Mouse (Mus musculus) liver, embryonic 14.5 days (tissue): ENCODE results near the gene Rpl29.

Experiments
- CTCF ChIP-seq: IDR thresholded peaks from 2 replicates; pipeline ENCODE4 v1.5.1; 2016; ENCODE audit warnings: antibody characterized with exemption, low read depth, control low read depth
- EP300 ChIP-seq: IDR thresholded peaks from 2 replicates; pipeline ENCODE4 v1.6.1; 2016; ENCODE audit warnings: antibody characterized with exemption, low read depth

DNA sequence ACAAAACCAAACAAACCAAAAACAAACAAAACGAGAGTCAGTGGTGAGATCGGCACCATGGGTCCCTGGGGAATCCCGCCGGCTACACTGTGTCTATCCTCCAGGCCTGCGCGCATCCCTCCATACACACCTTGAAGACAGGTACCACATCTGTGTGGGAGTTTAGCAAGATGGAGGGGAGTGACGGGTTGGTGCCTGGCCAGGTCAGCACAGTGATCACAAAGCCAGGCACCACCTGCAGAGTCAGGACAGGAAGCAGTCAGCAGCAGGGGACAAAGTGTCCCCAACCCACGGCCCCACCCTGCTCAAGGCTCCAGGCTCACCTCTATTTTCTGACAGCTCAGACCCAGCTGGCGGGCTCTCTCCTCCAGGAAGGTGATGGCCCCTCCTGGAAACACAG, 7.3 kb downstream of the Rpl29 start:
- TF ChIP-seq CTCF, result no peak
- TF ChIP-seq EP300, result no peak
